Mouse (Mus musculus) T-helper 17 cell (primary cell): ENCODE measurements around the gene Hdac8.

Experiments used
- in situ Hi-C, 2 experiments: fragments of 300-600 bp; cut with MboI, MseI; formaldehyde crosslinking; loops; 1 replicate in 1 of 2; 2 replicates in 1 of 2; pipeline ENCODE4 v1.15.1; 2025; ENCODE audit warnings: high pct_unique_total_duplicates in 2 of 2

The Hdac8 gene

DNA sequence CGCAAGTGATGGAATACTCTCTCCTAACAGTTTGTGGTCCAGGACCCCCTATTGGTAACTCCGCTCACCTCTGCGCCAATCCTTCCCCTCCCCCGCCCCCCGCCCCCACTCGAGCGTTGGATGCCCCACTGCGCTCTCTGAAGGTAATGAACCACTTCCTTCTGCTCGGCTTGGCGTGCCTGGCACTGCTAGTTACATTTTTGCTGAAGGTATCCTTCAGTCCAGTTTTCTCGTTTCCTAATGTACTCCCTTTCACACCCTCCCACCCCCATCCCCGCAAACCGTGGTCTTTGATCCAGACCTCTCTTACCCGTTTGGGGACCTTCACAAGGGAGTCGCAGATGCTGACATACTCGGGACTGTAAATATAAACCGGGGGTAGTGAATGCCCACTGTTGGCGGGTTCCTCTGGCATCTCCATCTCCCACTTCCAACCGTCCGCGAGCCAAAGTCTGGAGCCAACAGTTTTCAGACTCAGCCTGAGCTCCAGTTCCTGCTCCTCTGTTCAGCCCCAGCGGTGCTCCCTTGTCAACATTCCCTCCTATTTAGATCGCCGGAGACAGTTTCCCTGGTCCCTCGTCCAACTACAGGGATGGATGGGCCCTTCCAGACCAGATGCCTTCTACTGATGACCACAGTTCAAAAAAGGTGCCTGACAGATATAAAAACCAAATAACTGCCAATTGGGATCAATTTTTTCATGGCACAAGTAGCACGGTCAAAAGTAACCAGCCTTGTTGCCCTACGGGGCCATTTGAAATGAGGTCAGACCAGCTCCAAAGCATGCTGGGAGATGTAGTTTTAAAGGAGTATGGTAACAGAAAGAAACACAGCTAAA is at the start of gene Hdac8:
Gene Hdac8, minus strand, starts transcription at position 716 of the 838 bp plus-strand sequence.
- in situ Hi-C loops: loop anchor here in 1 of 2 experiments (10.0 kb wide), 1 partner anchor 1880 kb away; the partner anchor contains the start of genes Kif4 and Pdzd11

GRCm38 (mm10) chrX:102509205-102509604 is 4.0 kb upstream of the Hdac8 start:
- in situ Hi-C loops: loop anchor here in 1 of 2 experiments (10.0 kb wide), 1 partner anchor 1884 kb away; the partner anchor contains the start of genes Kif4 and Pdzd11

DNA sequence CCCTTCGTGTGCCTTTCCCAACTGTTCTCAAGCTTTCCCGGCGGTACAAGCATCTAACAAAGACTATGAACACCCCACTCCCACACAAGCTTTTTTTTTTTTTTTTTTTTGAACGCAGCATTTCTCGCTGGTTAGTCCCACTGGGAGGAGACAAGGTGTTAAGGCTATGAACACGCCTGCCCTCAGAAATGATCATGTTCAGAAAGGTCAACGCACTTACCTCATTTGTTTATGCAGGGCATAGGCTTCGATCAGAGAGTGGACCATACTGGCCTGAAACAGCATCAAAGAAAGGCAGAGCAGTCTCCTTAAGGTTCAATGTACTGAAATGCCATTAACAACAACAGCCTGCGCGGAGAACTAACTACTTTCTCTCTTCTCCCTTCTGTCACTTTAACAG is 980 bp downstream of the Hdac8 start:
- in situ Hi-C loops: loop anchor here in 1 of 2 experiments (10.0 kb wide), 1 partner anchor 1879 kb away; the partner anchor contains the start of genes Kif4 and Pdzd11

DNA sequence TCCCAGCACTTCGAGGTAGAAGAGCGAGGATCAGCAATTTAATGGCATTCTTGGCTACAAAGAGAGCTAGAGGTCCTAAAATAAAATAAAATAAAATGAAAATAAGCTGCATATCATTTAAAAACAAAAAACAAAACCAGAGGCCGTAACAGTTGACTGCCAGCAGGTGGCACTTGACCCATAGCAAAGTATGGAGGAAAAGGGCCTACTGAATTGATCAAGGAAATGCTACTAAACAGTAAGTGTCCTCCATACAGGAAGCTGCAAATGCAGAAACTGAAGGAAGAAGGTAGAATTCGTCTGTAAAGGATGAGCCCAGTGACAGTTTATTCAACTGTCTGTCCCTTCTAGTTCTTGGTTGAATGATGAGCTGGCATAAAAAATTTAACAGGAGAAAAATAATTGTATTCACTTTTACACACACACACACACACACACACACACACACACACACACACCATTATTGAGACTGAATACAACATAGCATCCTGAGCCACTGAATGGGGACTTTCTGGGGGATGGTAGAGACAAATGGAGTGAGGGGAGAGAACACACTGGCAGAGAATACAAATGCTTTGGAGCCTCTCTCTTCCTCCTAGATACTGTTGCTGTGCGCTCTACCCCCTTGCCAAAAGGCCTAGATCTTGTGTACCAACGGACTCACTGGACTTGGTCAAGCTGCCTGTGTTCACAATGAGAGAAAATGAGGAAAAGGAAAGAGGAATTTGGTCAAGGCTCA is 11.0 kb downstream of the Hdac8 start:
- in situ Hi-C loops: loop anchor here in 1 of 2 experiments (10.0 kb wide), 1 partner anchor 1201 kb away; no protein-coding TSS in a partner anchor

DNA sequence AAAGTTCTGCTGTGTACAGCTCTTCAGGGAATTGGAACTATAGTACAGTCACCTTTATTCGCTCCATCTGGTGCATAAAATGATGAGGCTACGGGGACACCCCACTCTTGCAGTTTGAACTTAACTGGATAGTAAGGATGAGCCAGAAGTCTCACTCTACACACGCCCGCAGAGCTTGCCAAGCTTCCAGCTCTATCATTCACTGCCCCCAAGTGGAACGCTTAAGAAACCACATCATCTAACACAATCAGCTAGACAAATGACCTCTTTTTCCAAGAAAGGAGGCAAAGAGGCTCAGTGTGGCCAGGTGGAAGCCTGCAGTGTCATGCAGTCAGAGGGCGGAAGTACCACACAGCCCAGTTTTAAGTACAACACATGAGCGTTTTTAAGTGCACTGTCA is 19.6 kb downstream of the Hdac8 start:
- in situ Hi-C loops: no loop called here

GRCm38 (mm10) chrX:102479665-102480064 is 25.5 kb downstream of the Hdac8 start:
- in situ Hi-C loops: loop anchor here in 1 of 2 experiments (5.0 kb wide), 1 partner anchor 262 kb away; no protein-coding TSS in a partner anchor

DNA sequence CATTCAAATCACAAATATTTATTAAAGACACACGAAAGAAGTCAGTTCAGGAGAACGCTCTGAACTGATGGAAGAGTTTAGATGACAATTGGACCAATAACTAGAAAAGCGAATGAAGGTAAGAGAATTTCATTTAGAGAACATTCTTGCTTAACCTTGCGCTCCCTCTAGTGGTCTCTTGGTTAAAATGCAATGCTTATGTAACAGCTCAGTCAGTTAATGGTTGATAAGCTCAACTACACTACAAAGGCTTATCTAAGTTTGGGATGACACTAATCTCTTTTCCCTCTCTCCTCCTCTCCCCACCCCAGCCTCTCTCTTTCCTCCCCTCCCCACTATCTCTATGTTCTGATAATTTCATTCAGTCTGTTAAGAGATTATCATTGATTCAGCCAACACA is 26.2 kb downstream of the Hdac8 start:
- in situ Hi-C loops: loop anchor here in 1 of 2 experiments (5.0 kb wide), 1 partner anchor 262 kb away; no protein-coding TSS in a partner anchor

DNA sequence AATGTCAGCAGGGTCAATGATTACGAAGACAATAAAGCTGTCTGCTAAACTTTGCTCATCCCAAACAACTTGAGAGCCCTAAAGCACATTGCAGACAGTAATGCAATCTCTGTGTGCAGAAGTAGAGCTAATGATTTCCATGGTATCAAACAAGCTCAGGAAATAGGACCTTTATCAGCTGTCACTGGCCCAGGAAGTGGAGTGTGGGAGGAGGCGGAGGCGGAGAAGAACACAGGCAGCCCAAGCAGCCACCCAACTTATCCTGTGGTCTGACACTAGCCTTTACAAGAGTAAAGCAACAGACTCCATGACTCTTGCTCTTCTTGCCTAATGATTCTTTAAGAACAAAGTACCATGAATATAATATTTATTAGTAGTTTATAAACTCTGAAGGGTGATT is 26.7 kb downstream of the Hdac8 start:
- in situ Hi-C loops: loop anchor here in 1 of 2 experiments (5.0 kb wide), 1 partner anchor 261 kb away; no protein-coding TSS in a partner anchor

DNA sequence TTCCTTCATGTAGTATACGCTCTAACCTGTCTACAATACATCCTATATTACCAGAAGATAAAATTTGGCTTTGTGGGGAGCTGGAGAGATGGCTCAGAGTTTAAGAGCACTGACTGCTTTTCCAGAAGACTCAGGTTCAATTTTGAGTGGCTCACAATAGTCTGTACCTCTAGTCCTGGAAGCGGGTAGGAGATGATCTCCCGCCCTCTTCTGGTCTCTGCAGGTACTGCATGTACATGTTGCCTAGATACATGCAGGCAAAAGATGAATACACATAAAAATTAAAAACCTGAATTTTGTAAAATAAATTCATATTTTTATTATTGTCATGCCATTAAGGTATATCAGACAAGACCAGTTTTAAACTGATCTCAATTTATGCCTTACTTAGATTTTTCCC is 28.4 kb downstream of the Hdac8 start:
- in situ Hi-C loops: loop anchor here in 1 of 2 experiments (5.0 kb wide), 1 partner anchor 259 kb away; no protein-coding TSS in a partner anchor

DNA sequence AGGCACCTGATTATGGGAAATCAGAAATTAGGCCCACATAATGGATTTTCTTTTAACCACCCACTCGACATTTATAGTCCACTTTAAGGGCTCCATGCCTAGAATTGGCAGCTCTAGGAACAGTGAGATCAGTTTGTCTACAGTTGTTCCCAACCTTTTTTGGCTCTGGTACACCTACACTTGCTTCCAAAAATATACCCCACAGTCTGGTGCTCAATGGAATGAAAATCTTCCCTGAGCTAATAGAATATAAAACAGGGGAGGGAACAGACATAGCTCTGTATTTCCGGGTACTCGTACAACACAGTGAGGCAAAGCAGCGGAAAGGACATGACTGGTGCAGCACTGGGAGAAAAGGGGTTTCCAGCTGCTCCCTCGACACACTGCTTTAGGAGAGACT is 29.6 kb downstream of the Hdac8 start:
- in situ Hi-C loops: loop anchor here in 1 of 2 experiments (5.0 kb wide), 1 partner anchor 258 kb away; no protein-coding TSS in a partner anchor

GRCm38 (mm10) chrX:102418343-102419127 is 86.6 kb downstream of the Hdac8 start:
- in situ Hi-C loops: no loop called here

DNA sequence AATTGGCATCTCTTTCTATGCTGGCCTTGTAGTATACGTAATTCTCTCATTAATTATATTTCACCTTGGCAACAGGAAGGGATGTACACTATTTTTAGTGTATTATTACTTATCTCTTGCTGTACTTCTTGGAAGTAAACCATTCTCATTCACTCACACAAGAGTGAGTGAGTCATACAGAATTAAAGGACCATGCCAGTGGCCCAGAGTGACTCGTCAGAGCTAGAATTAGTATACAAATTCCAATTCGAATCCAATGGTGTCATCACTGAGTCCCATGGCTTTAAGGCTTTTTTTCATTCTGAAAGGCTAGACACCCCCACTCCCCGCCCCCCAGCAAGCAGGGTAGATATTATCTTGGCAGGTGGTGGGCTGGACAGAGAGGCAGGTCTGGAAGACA is 88.2 kb downstream of the Hdac8 start:
- in situ Hi-C loops: no loop called here

GRCm38 (mm10) chrX:102416386-102416785 is 88.8 kb downstream of the Hdac8 start:
- in situ Hi-C loops: no loop called here

- in situ Hi-C loops: no loop called here
These were observed 120.4 kb downstream of the Hdac8 start for GRCm38 (mm10) chrX:102384765-102385164.

DNA sequence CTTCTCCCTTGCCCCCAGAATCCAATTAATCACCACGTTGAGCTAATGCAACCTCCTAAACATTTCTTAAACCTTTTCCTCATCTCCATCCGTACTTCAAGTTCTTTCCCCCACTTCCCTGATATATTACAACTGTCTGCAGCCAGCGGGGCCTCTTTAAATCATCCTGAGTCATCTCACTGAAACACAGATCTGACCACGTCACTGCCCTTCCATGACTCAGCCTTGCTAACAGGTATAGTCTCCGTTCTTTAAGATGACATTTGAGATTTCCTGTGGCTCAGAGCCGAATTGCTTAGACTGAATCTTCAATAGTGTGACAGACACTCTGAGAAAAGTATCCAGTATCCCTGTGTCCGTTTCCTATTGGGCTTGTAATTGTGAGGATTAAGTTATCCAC is 122.0 kb downstream of the Hdac8 start:
- in situ Hi-C loops: no loop called here

DNA sequence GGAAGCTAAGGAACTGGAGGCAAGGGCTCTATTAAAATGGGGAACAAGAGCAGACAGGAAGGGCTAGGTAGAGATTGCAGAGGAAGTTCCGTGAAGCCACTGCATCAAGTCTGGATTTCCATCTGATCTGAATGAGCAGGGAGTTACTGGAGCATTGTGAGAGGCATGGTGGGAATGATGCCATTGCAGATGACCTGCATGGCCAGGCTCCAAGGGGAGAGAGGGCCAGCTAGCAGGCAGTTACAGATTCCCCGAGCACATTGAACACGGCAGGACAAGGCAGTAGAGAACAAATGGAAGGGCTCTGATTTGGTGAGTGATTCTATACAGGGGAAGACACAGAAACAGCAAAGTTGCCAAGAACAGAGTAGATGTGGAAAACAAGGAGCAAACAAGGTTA is 138.6 kb downstream of the Hdac8 start:
- in situ Hi-C loops: no loop called here

- in situ Hi-C loops: no loop called here
These were observed 142.9 kb downstream of the Hdac8 start for GRCm38 (mm10) chrX:102362244-102362643.

DNA sequence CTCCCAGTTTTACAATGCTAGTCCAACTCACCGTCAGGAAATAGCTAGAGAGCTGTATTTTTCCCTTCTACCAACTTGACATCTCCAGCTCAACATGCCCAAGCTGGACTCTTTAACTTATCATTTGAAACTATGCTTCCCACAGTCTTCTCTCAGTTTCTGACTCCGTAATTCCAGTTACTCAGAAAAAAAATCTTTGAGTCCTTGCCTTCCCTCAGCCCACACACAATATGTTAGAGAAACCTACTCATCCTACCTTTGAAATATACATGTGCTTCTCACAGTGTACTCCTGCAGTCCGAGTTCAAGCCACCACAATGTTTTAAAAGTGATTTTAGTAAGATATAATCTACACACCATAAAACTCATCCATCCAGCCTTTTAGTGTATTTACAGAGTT is 151.7 kb downstream of the Hdac8 start:
- in situ Hi-C loops: no loop called here

DNA sequence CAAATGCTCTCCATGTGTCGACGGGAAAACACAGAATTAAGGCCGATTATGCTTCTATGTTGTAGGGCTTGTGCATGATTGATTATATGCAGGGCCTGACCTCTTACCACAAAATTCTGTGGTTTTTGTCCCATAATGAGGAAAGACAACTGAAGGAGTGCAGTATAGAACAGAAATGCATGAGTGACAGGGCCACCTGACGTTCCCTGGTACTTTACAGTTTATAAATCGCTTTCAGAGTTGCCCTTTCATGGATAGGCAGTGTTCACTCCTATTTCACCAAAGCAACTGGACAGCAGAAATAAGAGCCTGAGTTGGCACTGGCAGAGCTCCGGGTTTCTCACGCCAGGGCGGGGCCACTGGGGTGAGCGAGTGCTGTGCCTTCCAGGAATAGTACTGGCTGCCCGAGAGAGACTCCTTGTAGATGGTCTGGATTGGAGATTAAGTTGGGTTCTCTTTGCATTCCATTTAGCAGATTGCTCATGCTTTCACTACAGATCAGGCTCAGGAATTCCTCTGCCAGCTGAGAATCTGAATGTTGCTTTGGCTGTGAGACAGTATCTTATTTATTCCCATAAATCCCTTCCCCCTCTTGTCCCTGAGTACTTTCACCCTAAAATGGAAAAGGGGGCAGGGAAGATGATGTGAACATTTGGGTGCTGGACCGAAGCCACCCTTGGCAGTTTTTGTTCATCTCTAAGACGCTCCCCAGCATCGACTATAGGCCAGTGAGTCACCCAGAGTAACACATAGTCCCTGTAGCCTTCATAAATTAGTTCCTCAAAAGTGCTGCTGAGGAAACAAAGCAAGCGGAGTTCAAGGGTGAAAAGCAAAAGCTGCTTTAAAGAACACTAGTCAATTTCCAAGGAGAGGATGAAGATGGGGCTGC is 155.1 kb downstream of the Hdac8 start:
- in situ Hi-C loops: no loop called here

DNA sequence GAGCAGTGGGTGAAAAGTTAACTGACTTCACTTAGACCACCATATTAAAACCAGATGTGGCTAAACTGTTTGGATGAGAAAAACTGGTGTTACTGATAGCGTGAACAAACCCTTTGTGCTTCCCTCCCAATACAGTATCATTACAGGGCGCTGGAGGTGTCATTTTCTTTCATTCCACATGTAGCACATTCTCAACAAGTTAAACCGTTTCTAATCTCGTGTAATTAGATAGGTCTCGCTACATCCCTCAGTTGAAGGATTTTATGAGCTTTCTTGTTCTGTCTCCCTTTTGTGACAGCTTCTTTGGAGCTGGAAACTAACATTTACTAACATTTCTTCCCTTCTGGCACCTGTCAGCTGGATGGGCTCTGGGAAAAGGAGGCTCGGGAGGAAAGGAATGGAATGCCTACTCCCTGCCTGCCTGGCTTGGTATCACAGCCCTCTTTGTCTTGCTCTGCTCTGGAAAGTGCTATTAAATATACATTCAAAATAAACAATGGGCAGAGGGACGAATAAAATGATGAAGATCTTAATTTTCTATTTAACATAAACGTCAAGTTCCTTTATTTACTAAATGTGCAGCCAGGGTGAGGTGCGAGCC is 156.2 kb downstream of the Hdac8 start:
- in situ Hi-C loops: no loop called here
